Mouse (Mus musculus): ENCODE measurements around the gene Usp16. TPM values are rescaled to one million over a fixed set of nuclear protein-coding genes. Genes with fewer than 3 reads are reported as not detected.

Gene Usp16
- polyA plus RNA-seq, 1 experiment from 2014 or later = 42.7 TPM

DNA sequence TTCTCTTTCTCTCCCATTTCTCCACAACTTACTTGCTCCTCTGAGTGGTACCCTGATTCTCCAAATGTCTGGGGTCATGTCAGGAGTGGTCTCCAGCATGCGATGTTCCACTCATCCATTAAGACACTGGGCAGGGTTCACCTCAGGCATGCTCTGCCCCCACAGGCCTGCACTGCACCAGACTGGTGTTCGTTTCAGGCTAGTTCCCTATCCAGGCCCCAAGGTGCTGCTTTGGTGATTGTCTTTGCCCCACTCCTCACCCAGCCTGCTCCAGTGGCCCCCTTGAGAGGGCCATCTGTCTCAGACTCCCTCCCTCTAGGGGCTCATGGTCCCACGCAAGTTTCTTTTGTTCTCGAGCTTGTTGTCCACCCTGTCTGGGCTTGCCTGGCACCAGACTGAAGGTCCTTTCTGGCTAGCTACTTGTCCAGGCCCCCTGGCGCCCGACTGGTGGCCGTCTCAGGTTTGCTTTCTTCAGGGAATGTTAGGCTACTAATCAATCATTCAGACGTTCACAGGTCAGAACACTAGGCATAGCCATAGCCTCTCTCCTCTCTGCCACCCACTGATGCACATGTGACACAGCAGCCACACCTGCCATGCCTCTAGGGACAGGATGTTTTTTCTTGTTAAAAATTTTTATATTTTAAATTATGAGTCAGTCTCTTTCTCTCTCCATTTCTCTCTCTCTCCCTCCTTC, 73.2 kb downstream of the Usp16 start:
- WGBS = 65% methylated on average over 8 of the region's 8 CpGs
- H3K27me3 ChIP-seq (replicated peaks; ENCODE audit: control insufficient read depth, insufficient read depth, low read length) = no peaks in the 10 kb centered on the region
- H3K9me3 ChIP-seq (ENCODE audit: control insufficient read depth, low read length) = no peaks in the 10 kb centered on the region
- no peaks in the 10 kb centered on the region for H3K4me1 ChIP-seq (replicated peaks; ENCODE audit: control insufficient read depth, insufficient read depth, low read length)
- no peaks in the 10 kb centered on the region for H3K36me3 ChIP-seq (ENCODE audit: control insufficient read depth, insufficient read depth, low read length)
- H3K9ac ChIP-seq (ENCODE audit: low read depth, low read length) = no peak overlapping the region
- ATAC-seq (replicated peaks; ENCODE audit: low FRiP score) = no peak
- no peak overlapping the region for H3K4me3 ChIP-seq (ENCODE audit: low read depth, low read length)
- DNase-seq (ENCODE audit: low spot score) = no peak
- H3K4me2 ChIP-seq = no peak overlapping the region
- no peak overlapping the region for H3K27ac ChIP-seq (ENCODE audit: low read depth, low read length)

DNA sequence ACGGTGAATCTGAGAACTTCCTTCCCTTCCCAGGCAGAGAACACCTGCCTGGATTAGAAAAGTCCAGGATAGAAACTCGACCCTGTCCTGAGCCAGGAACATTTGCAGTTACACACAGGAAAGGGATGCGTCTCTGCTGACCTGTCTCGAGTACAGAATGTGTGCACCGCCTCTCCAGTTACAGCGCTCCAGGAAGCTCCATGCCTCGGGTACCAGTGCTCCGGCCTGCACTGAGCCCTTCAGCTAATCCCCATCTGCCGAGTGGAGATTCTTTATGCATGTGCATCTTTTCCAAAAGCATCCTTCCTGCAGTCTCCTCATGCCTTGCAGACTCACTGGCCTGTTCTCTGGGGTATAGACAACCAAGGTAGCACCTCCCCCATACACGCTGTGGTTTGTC, 74.3 kb downstream of the Usp16 start:
- Histone ChIP-seq H3K27me3 (replicated peaks; ENCODE audit: control insufficient read depth, insufficient read depth, low read length) (no peaks in the 10 kb centered on the region), H3K4me3 (ENCODE audit: low read depth, low read length) (no peak overlapping the region), H3K4me1 (replicated peaks; ENCODE audit: control insufficient read depth, insufficient read depth, low read length) (no peaks in the 10 kb centered on the region), H3K36me3 (ENCODE audit: control insufficient read depth, insufficient read depth, low read length) (no peaks in the 10 kb centered on the region), H3K4me2 (no peak overlapping the region), H3K9ac (ENCODE audit: low read depth, low read length) (no peak overlapping the region), H3K9me3 (ENCODE audit: control insufficient read depth, low read length) (no peaks in the 10 kb centered on the region), H3K27ac (ENCODE audit: low read depth, low read length) (no peak overlapping the region)
- WGBS = 71% methylated on average over 10 of the region's 10 CpGs
- ATAC-seq (replicated peaks; ENCODE audit: low FRiP score) (no peak), DNase-seq (ENCODE audit: low spot score) (no peak)

Other genes with a start within 250 kb of the Usp16 start
- 15.3 and 19.5 TPM in 2 replicates for gene N6amt1, start 100.5 kb upstream of the Usp16 start, polyA plus RNA-seq (2014; fragmentation: Nextera tagmentation; extraction: Ambion mirVana)
- gene Ltn1, start 22.1 kb upstream of the Usp16 start, polyA plus RNA-seq (2014; fragmentation: Nextera tagmentation; extraction: Ambion mirVana) = 26.3 and 30.3 TPM in 2 replicates
- gene Rwdd2b, start 14.1 kb upstream of the Usp16 start, polyA plus RNA-seq (2014; fragmentation: Nextera tagmentation; extraction: Ambion mirVana) = 12.2 and 12.6 TPM in 2 replicates
- 614 and 690 TPM in 2 replicates for gene Cct8, start 41.2 kb downstream of the Usp16 start, polyA plus RNA-seq (2014; fragmentation: Nextera tagmentation; extraction: Ambion mirVana)
- gene Map3k7cl, start 98.6 kb downstream of the Usp16 start, polyA plus RNA-seq (2014; fragmentation: Nextera tagmentation; extraction: Ambion mirVana) = not detected in 2 replicates
- gene Bach1, start 244.2 kb downstream of the Usp16 start, polyA plus RNA-seq (2014; fragmentation: Nextera tagmentation; extraction: Ambion mirVana) = 10.6 and 11.1 TPM in 2 replicates

Data from liver, embryonic 11.5 days (tissue).